Mouse (Mus musculus): Measurements from ENCODE around the gene Igsf9. TPM values are rescaled to one million over a fixed set of nuclear protein-coding genes. Genes with fewer than 3 reads are reported as not detected.

Gene Igsf9
- 1.2 and 2.2 TPM in 2 replicates for polyA plus RNA-seq (2021; fragmentation: Nextera tagmentation)
- long read RNA-seq, experiment 1, partial matches to known transcripts = 3 of 8 reads
- long read RNA-seq, experiment 1, other reads (novel, unspliced or antisense) = 5 of 8 reads
- long read RNA-seq, experiment 2 = 0 reads

DNA sequence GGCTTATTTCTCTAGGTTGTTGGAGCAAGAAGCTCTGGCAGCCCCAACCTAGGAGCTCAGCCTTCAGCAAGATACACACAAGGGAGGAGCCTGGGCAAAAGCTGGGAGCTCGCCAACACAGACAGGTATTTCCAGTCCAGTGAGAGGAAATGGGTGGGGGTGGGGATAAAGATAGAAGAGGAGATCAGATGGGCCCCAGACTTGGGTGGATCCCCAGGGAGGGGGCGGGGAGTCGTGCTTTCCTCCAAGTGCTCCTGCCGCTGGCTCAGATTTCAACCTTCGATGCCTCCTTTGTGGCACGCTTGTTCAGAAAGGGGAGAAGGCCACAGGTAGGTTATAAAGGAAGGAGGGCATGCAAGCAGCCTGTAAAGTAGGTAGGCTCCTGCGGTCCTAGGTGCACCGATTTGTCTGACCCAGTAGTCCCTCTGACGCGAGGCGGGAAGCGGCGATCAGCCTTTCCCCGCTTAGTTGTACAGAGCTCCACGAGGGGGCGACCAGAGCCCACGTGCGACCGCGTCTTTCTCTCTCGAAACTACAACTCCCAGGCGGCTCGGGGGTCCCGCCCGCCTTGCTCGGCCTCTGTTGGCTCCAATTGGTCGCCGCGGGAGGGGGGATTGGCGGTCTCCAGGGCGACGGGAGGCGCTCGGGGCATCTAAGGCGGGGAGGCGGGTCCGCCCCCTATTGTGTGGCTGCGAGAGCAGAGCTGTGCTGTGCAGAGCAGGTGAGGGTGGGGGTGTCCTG lies at the start of gene Igsf9:
TSS of gene Igsf9 (plus strand) at position 249 of the 741 bp plus-strand sequence.

DNA sequence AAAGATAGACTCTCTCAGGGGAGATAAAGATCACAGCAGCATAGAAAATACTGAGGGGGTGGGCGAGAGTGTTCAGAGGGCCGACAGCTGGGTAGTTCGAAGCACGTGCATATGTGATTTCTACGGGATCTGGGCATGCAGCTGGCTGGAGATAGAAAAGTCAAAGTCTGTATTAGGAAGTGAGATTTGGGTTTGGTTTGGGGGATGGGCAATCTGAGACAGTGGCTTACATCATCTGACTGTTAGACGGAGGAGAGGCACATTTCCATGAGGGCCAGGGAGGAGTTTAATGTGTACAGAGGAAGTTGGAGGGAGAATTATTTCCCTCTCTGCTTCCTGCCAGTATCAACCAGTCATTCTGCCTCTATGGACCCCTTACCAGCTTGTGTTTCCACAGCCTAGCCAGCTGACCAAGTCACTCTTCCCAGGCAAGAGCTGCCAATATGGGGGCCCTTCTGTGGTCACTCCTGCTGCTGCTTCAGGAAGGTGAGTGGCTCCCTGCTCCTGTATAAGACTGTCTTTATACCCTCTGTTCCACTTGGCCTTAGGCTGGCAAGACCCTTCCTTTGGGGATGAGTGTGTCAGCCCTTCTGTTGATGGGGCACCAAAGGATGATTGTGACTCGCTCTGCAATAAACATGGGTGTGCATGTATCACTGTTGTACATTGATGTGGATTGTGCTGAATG lies 6.4 kb upstream of the Igsf9 start, which contains the start of gene Slamf9:
TSS of gene Slamf9 (plus strand) at position 305 of the 688 bp plus-strand sequence.

GRCm38 (mm10) chr1:172499765-172500441 lies 18.3 kb downstream of the Igsf9 start, which contains the start of gene Tagln2:
Gene Tagln2, plus strand, starts transcription at chr1:172500047.

DNA sequence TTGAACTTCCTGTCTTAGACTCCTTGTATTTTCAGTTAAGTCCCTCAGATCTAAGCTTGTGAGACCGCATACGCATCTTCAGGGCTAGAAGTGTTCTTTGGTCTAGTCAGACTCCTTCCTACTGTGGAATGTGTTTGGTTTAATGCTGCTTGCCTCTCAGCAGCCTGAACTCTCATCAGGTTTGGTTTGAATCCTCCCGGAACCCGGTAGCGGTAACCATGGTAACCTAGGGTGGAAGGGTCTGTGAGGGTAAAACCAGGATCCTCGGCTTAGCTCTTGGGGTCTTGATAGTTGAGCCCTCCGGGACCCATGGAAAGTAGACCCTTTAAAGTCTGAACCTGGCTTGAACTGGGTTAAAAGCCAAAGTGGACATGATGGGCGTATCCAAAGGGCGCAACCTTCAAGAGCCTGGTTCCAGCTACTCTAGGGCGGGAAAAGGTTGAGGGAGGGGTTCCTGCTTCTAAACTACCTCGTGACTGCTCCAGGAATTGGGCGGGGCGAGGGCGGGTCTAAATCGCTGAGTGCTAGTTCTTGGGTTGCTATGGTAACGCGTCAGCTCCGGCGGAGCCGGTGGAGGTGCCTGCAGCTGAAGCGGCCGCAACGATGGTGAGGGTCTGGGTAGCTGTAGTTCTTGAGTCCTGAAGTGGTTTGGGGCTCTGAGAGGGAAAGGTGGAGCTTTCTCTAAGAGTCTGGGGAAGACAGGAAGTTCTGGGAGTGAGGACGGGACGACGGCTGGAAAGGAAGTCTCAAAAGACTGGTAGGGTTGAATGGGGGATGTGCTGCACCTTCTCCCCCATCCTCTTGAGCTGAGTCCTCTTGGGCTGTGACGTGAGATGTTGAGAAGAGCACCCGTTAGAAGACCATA lies 39.2 kb downstream of the Igsf9 start, which contains the start of gene Cfap45:
TSS of gene Cfap45 (plus strand) at position 226 of the 865 bp plus-strand sequence.

Other genes with a start within 250 kb of the Igsf9 start
- gene Atp1a4, start 223.4 kb upstream of the Igsf9 start, polyA plus RNA-seq (2021; fragmentation: Nextera tagmentation) = not detected in 2 replicates
- gene Igsf8, start 220.1 kb upstream of the Igsf9 start, polyA plus RNA-seq (2021; fragmentation: Nextera tagmentation) = 86.2 and 162 TPM in 2 replicates
- 163 and 316 TPM in 2 replicates for gene Atp1a2, start 183.7 kb upstream of the Igsf9 start, polyA plus RNA-seq (2021; fragmentation: Nextera tagmentation)
- gene Kcnj9, start 152.5 kb upstream of the Igsf9 start, polyA plus RNA-seq (2021; fragmentation: Nextera tagmentation) = 26.4 and 33.0 TPM in 2 replicates
- 19.5 and 24.3 TPM in 2 replicates for gene Kcnj10, start 140.6 kb upstream of the Igsf9 start, polyA plus RNA-seq (2021; fragmentation: Nextera tagmentation)
- gene Pigm, start 105.2 kb upstream of the Igsf9 start, polyA plus RNA-seq (2021; fragmentation: Nextera tagmentation) = 2.0 and 2.2 TPM in 2 replicates
- 1.7 and 2.5 TPM in 2 replicates for gene Slamf9, start 6.4 kb upstream of the Igsf9 start, polyA plus RNA-seq (2021; fragmentation: Nextera tagmentation)
- gene Tagln2, start 18.3 kb downstream of the Igsf9 start, polyA plus RNA-seq (2021; fragmentation: Nextera tagmentation) = 7.8 and 11.2 TPM in 2 replicates
- gene Cfap45, start 39.0 kb downstream of the Igsf9 start, polyA plus RNA-seq (2021; fragmentation: Nextera tagmentation) = 3.3 and 4.1 TPM in 2 replicates
- 0.22 and 0.49 TPM in 2 replicates for gene Vsig8, start 74.2 kb downstream of the Igsf9 start, polyA plus RNA-seq (2021; fragmentation: Nextera tagmentation)
- gene Slamf8, start 108.8 kb downstream of the Igsf9 start, polyA plus RNA-seq (2021; fragmentation: Nextera tagmentation) = 0.25 and 0.33 TPM in 2 replicates
- 0.09 TPM in 1 of 2 replicates, not detected in the other for gene Fcrl6, start 120.8 kb downstream of the Igsf9 start, polyA plus RNA-seq (2021; fragmentation: Nextera tagmentation)
- 9.6 and 10.7 TPM in 2 replicates for gene Dusp23, start 151.2 kb downstream of the Igsf9 start, polyA plus RNA-seq (2021; fragmentation: Nextera tagmentation)
- not detected in 2 replicates for gene Crp, start 216.3 kb downstream of the Igsf9 start, polyA plus RNA-seq (2021; fragmentation: Nextera tagmentation)